Mouse (Mus musculus): Measurements from ENCODE around the gene Gm281. TPM values are rescaled to one million over a fixed set of nuclear protein-coding genes. Genes with fewer than 3 reads are reported as not detected.

The Gm281 gene
- polyA plus RNA-seq, 1 experiment from 2014 or later = not detected

- Histone ChIP-seq H3K4me1 (replicated peaks; ENCODE audit: control insufficient read depth, insufficient read depth, low read length) (no peaks in the 10 kb centered on the region), H3K4me2 (replicated peaks; ENCODE audit: low read depth) (peak overlapping the region; percentile 66), H3K27me3 (replicated peaks; ENCODE audit: control insufficient read depth, insufficient read depth, low read length) (no peaks in the 10 kb centered on the region), H3K27ac (ENCODE audit: low read depth, low read length) (no peak overlapping the region), H3K36me3 (ENCODE audit: control insufficient read depth, insufficient read depth) (no peaks in the 10 kb centered on the region), H3K9ac (ENCODE audit: low read depth, low read length) (peak overlapping the region; percentile 31; the same call in 1 of the 2 replicates), H3K9me3 (ENCODE audit: control insufficient read depth) (peaks cover 11% of the 10 kb centered on the region; the same call in 1 of the 2 replicates), H3K4me3 (ENCODE audit: low read depth, low read length) (peak overlapping the region; percentile 32)
- TF ChIP-seq CTCF (IDR thresholded peaks at IDR 0.05; ENCODE audit: low read depth) = no peak
- WGBS = 46% methylated on average over 30 of the region's 31 CpGs
- peak; percentile 38; the same call in 1 of the 2 replicates for ATAC-seq
These were observed 19.2 kb upstream of the Gm281 start for GRCm38 (mm10) chr14:13933290-13934051.

GRCm38 (mm10) chr14:13917630-13918029 is 3.4 kb upstream of the Gm281 start:
- TF ChIP-seq CTCF (IDR thresholded peaks at IDR 0.05; ENCODE audit: low read depth) = peak; percentile 93
- Histone ChIP-seq H3K4me1 (replicated peaks; ENCODE audit: control insufficient read depth, insufficient read depth, low read length) (no peaks in the 10 kb centered on the region), H3K4me3 (ENCODE audit: low read depth, low read length) (no peak overlapping the region), H3K27me3 (replicated peaks; ENCODE audit: control insufficient read depth, insufficient read depth, low read length) (no peaks in the 10 kb centered on the region), H3K36me3 (ENCODE audit: control insufficient read depth, insufficient read depth) (no peaks in the 10 kb centered on the region), H3K27ac (ENCODE audit: low read depth, low read length) (no peak overlapping the region), H3K9me3 (ENCODE audit: control insufficient read depth) (no peaks in the 10 kb centered on the region), H3K9ac (ENCODE audit: low read depth, low read length) (no peak overlapping the region), H3K4me2 (replicated peaks; ENCODE audit: low read depth) (no peak overlapping the region)
- no peak for ATAC-seq
- 33% methylated on average over 3 of the region's 3 CpGs for WGBS

DNA sequence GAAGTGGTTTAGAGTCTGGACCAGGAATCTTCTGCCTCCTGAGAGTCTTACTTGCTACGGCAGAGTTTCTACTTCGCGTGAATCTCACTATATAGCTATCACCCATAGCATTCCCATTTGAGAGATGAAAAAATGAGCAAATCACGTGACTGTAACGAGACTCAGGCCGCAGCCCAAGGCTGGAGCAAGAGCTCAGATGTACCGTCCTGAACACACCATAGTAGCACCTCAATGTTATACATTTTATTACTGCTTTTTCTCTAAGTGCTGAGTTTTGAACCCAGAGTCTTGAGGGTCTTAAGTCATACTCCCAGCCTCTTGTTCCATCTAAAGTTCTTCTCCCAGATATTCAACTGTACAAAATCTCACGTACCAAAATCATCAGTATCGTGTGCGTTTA is 2.9 kb upstream of the Gm281 start:
- H3K36me3 ChIP-seq (ENCODE audit: control insufficient read depth, insufficient read depth) = no peaks in the 10 kb centered on the region
- no peaks in the 10 kb centered on the region for H3K9me3 ChIP-seq (ENCODE audit: control insufficient read depth)
- WGBS = 86% methylated on average over 10 of the region's 10 CpGs
- H3K27me3 ChIP-seq (replicated peaks; ENCODE audit: control insufficient read depth, insufficient read depth, low read length) = no peaks in the 10 kb centered on the region
- no peak overlapping the region for H3K4me2 ChIP-seq (replicated peaks; ENCODE audit: low read depth)
- H3K4me3 ChIP-seq (ENCODE audit: low read depth, low read length) = no peak overlapping the region
- no peak overlapping the region for H3K27ac ChIP-seq (ENCODE audit: low read depth, low read length)
- no peak for TF ChIP-seq CTCF (IDR thresholded peaks at IDR 0.05; ENCODE audit: low read depth)
- no peak overlapping the region for H3K9ac ChIP-seq (ENCODE audit: low read depth, low read length)
- no peak for ATAC-seq
- H3K4me1 ChIP-seq (replicated peaks; ENCODE audit: control insufficient read depth, insufficient read depth, low read length) = no peaks in the 10 kb centered on the region

DNA sequence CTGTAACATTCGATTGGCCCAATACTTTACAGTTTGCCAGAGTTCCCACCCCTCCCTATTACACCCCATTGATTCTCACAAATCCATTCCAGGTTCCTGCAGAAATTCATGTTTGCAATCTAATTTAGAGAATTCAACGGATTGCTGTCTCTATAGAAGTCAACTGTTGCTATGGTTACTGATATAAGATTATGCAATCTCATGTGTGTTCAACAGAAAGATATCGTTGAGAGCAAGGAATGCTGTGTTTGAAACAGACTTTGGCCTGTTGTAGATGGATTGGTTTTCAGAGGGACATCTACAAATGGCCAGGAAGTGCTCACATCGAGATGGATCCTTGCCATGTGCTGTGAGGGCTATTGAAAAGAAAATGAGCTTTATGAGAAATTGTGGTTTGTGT is 929 bp upstream of the Gm281 start:
- no peak overlapping the region for H3K4me3 ChIP-seq (ENCODE audit: low read depth, low read length)
- H3K9me3 ChIP-seq (ENCODE audit: control insufficient read depth) = no peaks in the 10 kb centered on the region
- H3K27me3 ChIP-seq (replicated peaks; ENCODE audit: control insufficient read depth, insufficient read depth, low read length) = no peaks in the 10 kb centered on the region
- H3K4me2 ChIP-seq (replicated peaks; ENCODE audit: low read depth) = no peak overlapping the region
- ATAC-seq = peak; percentile 54; the same call in 1 of the 2 replicates
- H3K9ac ChIP-seq (ENCODE audit: low read depth, low read length) = no peak overlapping the region
- 38% methylated on average over 4 of the region's 4 CpGs for WGBS
- TF ChIP-seq CTCF (IDR thresholded peaks at IDR 0.05; ENCODE audit: low read depth) = no peak
- no peak overlapping the region for H3K27ac ChIP-seq (ENCODE audit: low read depth, low read length)
- H3K4me1 ChIP-seq (replicated peaks; ENCODE audit: control insufficient read depth, insufficient read depth, low read length) = no peaks in the 10 kb centered on the region
- no peaks in the 10 kb centered on the region for H3K36me3 ChIP-seq (ENCODE audit: control insufficient read depth, insufficient read depth)

- H3K27ac ChIP-seq (ENCODE audit: low read depth, low read length) = no peak overlapping the region
- no peaks in the 10 kb centered on the region for H3K36me3 ChIP-seq (ENCODE audit: control insufficient read depth, insufficient read depth)
- no peak for ATAC-seq
- no peak for TF ChIP-seq CTCF (IDR thresholded peaks at IDR 0.05; ENCODE audit: low read depth)
- 85% methylated on average over 2 of the region's 2 CpGs for WGBS
- no peaks in the 10 kb centered on the region for H3K9me3 ChIP-seq (ENCODE audit: control insufficient read depth)
- H3K4me3 ChIP-seq (ENCODE audit: low read depth, low read length) = no peak overlapping the region
- no peak overlapping the region for H3K4me2 ChIP-seq (replicated peaks; ENCODE audit: low read depth)
- no peaks in the 10 kb centered on the region for H3K27me3 ChIP-seq (replicated peaks; ENCODE audit: control insufficient read depth, insufficient read depth, low read length)
- H3K4me1 ChIP-seq (replicated peaks; ENCODE audit: control insufficient read depth, insufficient read depth, low read length) = no peaks in the 10 kb centered on the region
- H3K9ac ChIP-seq (ENCODE audit: low read depth, low read length) = no peak overlapping the region
These were observed 4.1 kb downstream of the Gm281 start for GRCm38 (mm10) chr14:13910148-13910547.

- Histone ChIP-seq H3K4me2 (replicated peaks; ENCODE audit: low read depth) (no peak overlapping the region), H3K36me3 (ENCODE audit: control insufficient read depth, insufficient read depth) (no peaks in the 10 kb centered on the region), H3K4me3 (ENCODE audit: low read depth, low read length) (no peak overlapping the region), H3K27ac (ENCODE audit: low read depth, low read length) (no peak overlapping the region), H3K9me3 (ENCODE audit: control insufficient read depth) (no peaks in the 10 kb centered on the region), H3K27me3 (replicated peaks; ENCODE audit: control insufficient read depth, insufficient read depth, low read length) (no peaks in the 10 kb centered on the region), H3K9ac (ENCODE audit: low read depth, low read length) (no peak overlapping the region), H3K4me1 (replicated peaks; ENCODE audit: control insufficient read depth, insufficient read depth, low read length) (no peaks in the 10 kb centered on the region)
- no peak for TF ChIP-seq CTCF (IDR thresholded peaks at IDR 0.05; ENCODE audit: low read depth)
- WGBS = 80% methylated on average over 7 of the region's 7 CpGs
- ATAC-seq = no peak
These were observed 7.1 kb downstream of the Gm281 start for GRCm38 (mm10) chr14:13907145-13907544.
